Mouse (Mus musculus) liver, embryonic 14.5 days (tissue): ENCODE data around the gene Gm48551. TPM values are rescaled to one million over a fixed set of nuclear protein-coding genes. Genes with fewer than 3 reads are reported as not detected.

ENCODE experiments used
- ATAC-seq: fragments of 200-750 bp; cut with Nextera tagmentation; 2 replicates; pipeline ENCODE4 v1.8.0; 2017; ENCODE audit warnings: moderate number of reproducible peaks, mild to moderate bottlenecking, moderate library complexity; ENCODE audit not compliant: insufficient read depth
- DNase-seq, 3 experiments: peaks; one replicate each; pipeline ENCODE4 v3.0.0-alpha.2; 2012 to 2013; ENCODE audit warnings: low read depth in 3 of 3, low spot score in 3 of 3
- H3K27ac ChIP-seq: fragments of 300-500 bp; sonication (generic); 2 replicates; pipeline ENCODE4 v1.5.1; 2014; ENCODE audit warnings: moderate library complexity, mild to moderate bottlenecking, control low read depth, inconsistent platforms
- H3K27me3 ChIP-seq: fragments of 300-500 bp; sonication (generic); 2 replicates; pipeline ENCODE4 v1.6.1; 2014; ENCODE audit warnings: mild to moderate bottlenecking, low read length, moderate library complexity; ENCODE audit not compliant: control insufficient read depth, insufficient read depth
- H3K36me3 ChIP-seq: fragments of 300-500 bp; sonication (generic); replicated peaks from 2 replicates; pipeline ENCODE4 v1.6.1; 2014; ENCODE audit warnings: low read depth; ENCODE audit not compliant: control insufficient read depth, insufficient read depth
- H3K4me1 ChIP-seq, 2 experiments: fragments of 200-500 bp in 1 of 2; fragments of 300-500 bp in 1 of 2; sonication (generic) in 1 of 2; replicated peaks; 2 replicates each; pipeline ENCODE4 v1.6.1; 2012 to 2014; ENCODE audit warnings: antibody characterized with exemption in 1 of 2, inconsistent platforms in 1 of 2, low read length in 1 of 2; ENCODE audit not compliant: control insufficient read depth in 2 of 2, insufficient read depth in 2 of 2
- H3K4me2 ChIP-seq: fragments of 300-500 bp; sonication (generic); 2 replicates; pipeline ENCODE4 v1.6.1; 2014; ENCODE audit warnings: low read depth, mild to moderate bottlenecking, control low read depth, moderate library complexity
- H3K4me3 ChIP-seq, 2 experiments: fragments of 200-500 bp in 1 of 2; fragments of 300-500 bp in 1 of 2; sonication (generic) in 1 of 2; 2 replicates each; pipeline ENCODE4 v1.5.1; 2012 to 2014; ENCODE audit warnings: low read depth in 2 of 2, low read length in 2 of 2, mild to moderate bottlenecking in 2 of 2, control low read depth in 1 of 2, inconsistent platforms in 1 of 2, moderate library complexity in 1 of 2; ENCODE audit not compliant: insufficient read depth in 1 of 2
- H3K9ac ChIP-seq: fragments of 300-500 bp; sonication (generic); replicated peaks from 2 replicates; pipeline ENCODE4 v1.6.1; 2014; ENCODE audit warnings: mild to moderate bottlenecking, control low read depth, moderate library complexity
- H3K9me3 ChIP-seq: fragments of 300-500 bp; sonication (generic); 2 replicates; pipeline ENCODE4 v1.6.1; 2016; ENCODE audit warnings: low read length, mixed read lengths; ENCODE audit not compliant: control insufficient read depth
- CTCF ChIP-seq: IDR thresholded peaks from 2 replicates; pipeline ENCODE4 v1.5.1; 2016; ENCODE audit warnings: antibody characterized with exemption, low read depth, control low read depth
- EP300 ChIP-seq: IDR thresholded peaks from 2 replicates; pipeline ENCODE4 v1.6.1; 2016; ENCODE audit warnings: antibody characterized with exemption, low read depth
- WGBS: fragments of 180-500 bp; shearing (Covaris S2); extraction: QIAGEN DNeasy Blood & Tissue Kit; methylation state at CpG from one replicate; pipeline ENCODE4 v1.1.7; 2014; ENCODE audit not compliant: insufficient replicate concordance; 5-methylcytosine and 5-hydroxymethylcytosine counted together
- polyA plus RNA-seq, 2 experiments: library from polyadenylated mRNA; depleted of rRNA in 1 of 2; stranded (reverse) in 1 of 2; unstranded in 1 of 2; fragments of >200 nt; fragmentation: Nextera tagmentation in 1 of 2; extraction: Ambion mirVana in 1 of 2; gene quantifications; 2 replicates each; pipeline versions ENCODE4 v1.2.1 to v1.2.3; 2012 to 2014

The Gm48551 gene
- polyA plus RNA-seq, 2 experiments = 0.47 to 1.0 TPM

DNA sequence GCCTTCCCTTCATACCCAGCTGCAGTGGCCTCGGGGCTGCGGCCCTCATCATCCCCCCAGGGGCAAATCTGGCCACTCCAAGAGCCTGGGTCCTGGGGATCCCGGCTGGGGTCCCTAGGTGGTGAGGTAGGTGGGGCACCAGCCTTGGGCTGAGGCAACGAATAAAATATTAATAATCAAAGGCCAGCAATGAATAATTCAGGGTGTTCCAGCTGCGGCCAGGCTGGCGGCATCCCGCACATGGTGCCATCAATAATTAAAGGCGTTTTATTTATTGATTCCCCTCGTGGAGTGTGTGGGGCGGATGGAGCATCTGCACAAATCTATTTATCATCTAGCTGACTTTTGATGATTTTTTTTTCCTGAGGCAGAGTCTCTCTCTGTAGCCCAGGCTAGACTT is 19.2 kb downstream of the Gm48551 start:
- H3K4me2 ChIP-seq = no peak overlapping the region
- H3K27ac ChIP-seq = no peak overlapping the region
- whole genome bisulfite sequencing = 73% methylated on average over 10 of the region's 10 CpGs
- no peaks in the 10 kb centered on the region; the same call in 1 of the 2 replicates for H3K36me3 ChIP-seq
- ATAC-seq (no peak), DNase-seq (no peak)
- peaks cover 7 to 19% of the 10 kb centered on the region in 2 experiments; a peak in 3 of 4 replicates for H3K4me1 ChIP-seq
- no peak overlapping the region for H3K4me3 ChIP-seq
- TF ChIP-seq EP300 = no peak
- no peak for TF ChIP-seq CTCF
- H3K27me3 ChIP-seq = peaks cover 28% of the 10 kb centered on the region
- H3K9ac ChIP-seq = no peak overlapping the region
- H3K9me3 ChIP-seq = no peaks in the 10 kb centered on the region

DNA sequence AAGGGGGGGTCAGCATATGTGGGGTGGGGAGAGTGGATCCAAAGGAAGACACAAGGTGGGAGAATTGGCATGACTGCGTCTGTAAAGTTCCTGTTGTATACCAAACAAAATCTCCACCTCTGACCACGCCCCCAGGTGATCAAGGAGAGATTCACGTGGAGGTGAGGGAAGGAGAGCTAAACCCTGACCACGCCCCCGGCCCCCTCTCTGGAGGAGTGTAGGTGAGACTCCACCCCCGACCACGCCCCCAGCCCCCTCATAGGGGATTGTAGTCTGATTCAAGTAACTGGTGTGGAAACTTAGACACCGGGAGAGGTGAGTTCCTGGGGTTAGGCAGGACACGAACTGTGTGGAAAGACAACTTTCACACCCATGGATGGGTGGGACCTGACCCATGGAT is 19.8 kb downstream of the Gm48551 start:
- no peak for TF ChIP-seq CTCF
- TF ChIP-seq EP300 = no peak
- Histone ChIP-seq H3K4me1 (peaks cover 7 to 19% of the 10 kb centered on the region in 2 experiments; a peak in 3 of 4 replicates), H3K9ac (no peak overlapping the region), H3K27me3 (peaks cover 31% of the 10 kb centered on the region), H3K36me3 (no peaks in the 10 kb centered on the region; the same call in 1 of the 2 replicates), H3K4me3 (no peak overlapping the region), H3K27ac (no peak overlapping the region), H3K9me3 (no peaks in the 10 kb centered on the region), H3K4me2 (no peak overlapping the region)
- DNase-seq (no peak), ATAC-seq (no peak)
- WGBS = 27% methylated on average over 9 of the region's 9 CpGs

DNA sequence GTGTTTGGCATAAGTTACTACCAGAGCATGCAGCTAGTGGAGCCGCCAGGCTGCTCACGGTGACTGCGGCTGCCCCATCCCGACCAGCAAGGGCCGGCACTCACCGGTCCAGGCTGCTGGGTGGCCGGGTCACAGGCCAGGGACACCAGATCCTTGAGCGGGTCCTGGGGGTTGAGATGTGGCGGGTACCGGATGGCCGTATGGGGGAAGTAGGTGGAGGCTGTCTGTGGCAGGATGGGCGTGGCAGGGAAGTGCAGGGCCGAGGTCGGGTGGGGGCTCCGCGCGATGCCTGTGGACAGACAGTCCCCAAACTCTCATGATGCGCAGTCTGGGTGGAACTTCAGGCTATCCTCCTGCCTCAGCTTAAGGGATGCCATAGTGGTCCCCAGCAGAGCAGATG is 20.5 kb downstream of the Gm48551 start:
- WGBS = 23% methylated on average over 18 of the region's 18 CpGs
- no peak overlapping the region for H3K27ac ChIP-seq
- no peak overlapping the region for H3K9ac ChIP-seq
- peaks cover 31% of the 10 kb centered on the region for H3K27me3 ChIP-seq
- no peak overlapping the region for H3K4me3 ChIP-seq
- H3K4me2 ChIP-seq = no peak overlapping the region
- ATAC-seq = no peak
- H3K36me3 ChIP-seq = no peaks in the 10 kb centered on the region; the same call in 1 of the 2 replicates
- no peak for TF ChIP-seq EP300
- no peak for TF ChIP-seq CTCF
- H3K4me1 ChIP-seq = peaks cover 7 to 19% of the 10 kb centered on the region in 2 experiments; a peak in 3 of 4 replicates
- DNase-seq = no peak
- H3K9me3 ChIP-seq = no peaks in the 10 kb centered on the region

DNA sequence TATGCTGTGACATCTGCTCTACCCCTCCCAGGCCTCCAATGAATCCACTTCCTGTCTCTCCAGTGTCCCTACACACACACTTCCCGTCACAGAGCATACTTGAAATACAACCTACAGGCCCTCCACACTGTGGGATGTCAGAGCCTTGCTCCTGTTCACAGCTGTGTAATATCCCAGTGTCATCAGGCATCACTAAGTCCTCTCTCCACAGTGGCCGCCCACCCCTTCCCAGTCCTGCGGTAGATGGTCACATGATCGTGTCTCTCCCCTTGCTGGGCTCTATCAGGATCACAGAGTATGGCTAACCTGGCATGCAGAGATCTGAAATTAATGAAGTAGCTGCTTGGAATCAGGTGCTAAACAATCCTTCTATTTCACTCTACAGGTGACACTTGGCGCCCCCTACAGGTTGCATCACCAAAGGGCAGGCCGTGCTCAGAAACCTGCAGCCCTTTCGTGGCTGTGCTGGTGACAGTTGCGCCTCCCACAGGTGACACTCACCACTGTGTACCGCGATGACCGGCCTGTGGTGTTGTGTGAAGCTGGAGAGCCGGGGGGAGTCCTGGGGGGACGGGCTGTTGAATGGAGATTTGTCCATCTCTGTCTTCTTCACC is 21.4 kb downstream of the Gm48551 start:
- ATAC-seq (no peak), DNase-seq (peak in 1 of 3 experiments; percentile 44)
- no peak overlapping the region for H3K4me3 ChIP-seq
- H3K9ac ChIP-seq = no peak overlapping the region
- no peaks in the 10 kb centered on the region for H3K36me3 ChIP-seq
- H3K9me3 ChIP-seq = no peaks in the 10 kb centered on the region
- no peak overlapping the region for H3K27ac ChIP-seq
- TF ChIP-seq EP300 (no peak), CTCF (peak; percentile 92)
- WGBS = 34% methylated on average over 13 of the region's 13 CpGs
- peaks cover 7 to 20% of the 10 kb centered on the region in 2 experiments; a peak in 3 of 4 replicates for H3K4me1 ChIP-seq
- peaks cover 31% of the 10 kb centered on the region for H3K27me3 ChIP-seq
- H3K4me2 ChIP-seq = no peak overlapping the region

DNA sequence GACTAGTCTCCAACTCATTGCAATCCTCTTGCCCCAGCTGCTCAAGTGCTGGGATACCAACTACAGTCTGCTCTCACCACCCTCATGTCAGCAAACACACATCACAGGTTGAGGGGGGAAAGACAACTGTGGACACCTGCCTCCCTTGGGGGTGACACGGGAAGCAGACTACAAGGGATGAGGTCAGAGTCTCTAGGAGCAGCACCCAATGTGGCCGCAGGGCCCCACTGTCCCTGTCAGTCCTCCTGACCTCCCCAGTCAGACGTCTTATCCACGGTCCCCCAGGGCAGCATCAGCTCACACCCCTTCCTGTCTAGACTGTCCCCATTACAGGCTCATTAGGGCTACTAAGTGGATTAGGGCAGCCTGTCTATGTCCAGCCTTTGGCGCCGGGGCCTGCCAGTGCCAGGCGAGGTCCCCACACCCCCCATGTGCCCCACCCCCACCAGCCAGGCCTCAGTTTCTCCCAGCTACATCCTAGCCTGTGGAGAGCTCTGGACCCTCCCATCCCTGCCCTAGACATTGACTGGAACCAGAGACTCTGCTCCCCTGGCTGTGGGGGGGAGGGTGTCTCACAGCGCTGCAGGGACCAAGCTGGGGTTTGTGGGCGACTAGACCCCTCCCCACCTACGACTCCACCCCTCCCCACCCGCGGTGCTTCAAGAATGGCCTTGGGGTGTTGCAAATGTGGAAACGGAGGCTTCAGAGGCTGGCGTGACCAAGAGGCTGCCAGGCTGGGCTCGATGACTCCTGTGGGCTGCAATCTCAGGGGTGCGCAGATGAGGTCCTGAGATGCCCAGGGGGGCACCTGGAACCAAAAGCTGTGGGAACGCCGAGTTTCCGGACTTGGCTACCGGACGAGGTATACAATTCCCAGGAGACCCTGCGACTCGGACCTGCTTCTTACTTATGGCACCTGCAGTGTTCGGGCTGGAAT is 22.5 kb downstream of the Gm48551 start:
- Histone ChIP-seq H3K4me1 (peaks cover 3 to 15% of the 10 kb centered on the region in 2 experiments; a peak in 3 of 4 replicates), H3K27ac (no peak overlapping the region), H3K27me3 (peaks cover 31% of the 10 kb centered on the region), H3K9me3 (no peaks in the 10 kb centered on the region), H3K4me2 (peak overlapping the region; percentile 44), H3K36me3 (no peaks in the 10 kb centered on the region), H3K4me3 (peak overlapping the region in 1 of 2 experiments; percentile 8; a peak in 1 of 4 replicates), H3K9ac (no peak overlapping the region)
- ATAC-seq = no peak
- TF ChIP-seq EP300 (no peak), CTCF (no peak)
- DNase-seq = no peak
- WGBS = 15% methylated on average over 24 of the region's 24 CpGs
